Mouse (Mus musculus) midbrain, embryonic 10.5 days (tissue): Measurements from ENCODE around the gene Kctd18. TPM values are rescaled to one million over a fixed set of nuclear protein-coding genes. Genes with fewer than 3 reads are reported as not detected.

Experiments
- DNase-seq: peaks from one replicate; pipeline ENCODE4 v3.0.0-alpha.2; 2017; ENCODE audit warnings: low spot score
- H3K27ac ChIP-seq: fragments of 300-500 bp; sonication (generic); replicated peaks from 2 replicates; pipeline ENCODE4 v1.5.1; 2016; ENCODE audit warnings: mild to moderate bottlenecking
- H3K27me3 ChIP-seq: fragments of 300-500 bp; sonication (generic); 2 replicates; pipeline ENCODE4 v1.6.1; 2016; ENCODE audit warnings: low read depth, mild to moderate bottlenecking; ENCODE audit not compliant: poor library complexity, severe bottlenecking
- H3K36me3 ChIP-seq: fragments of 300-500 bp; sonication (generic); 2 replicates; pipeline ENCODE4 v1.6.1; 2016; ENCODE audit warnings: mild to moderate bottlenecking, moderate library complexity
- H3K4me1 ChIP-seq: fragments of 300-500 bp; sonication (generic); 2 replicates; pipeline ENCODE4 v1.6.1; 2016
- H3K4me3 ChIP-seq: fragments of 300-500 bp; sonication (generic); 2 replicates; pipeline ENCODE4 v1.5.1; 2016; ENCODE audit warnings: mild to moderate bottlenecking, moderate library complexity
- H3K9me3 ChIP-seq: fragments of 300-500 bp; sonication (generic); replicated peaks from 2 replicates; pipeline ENCODE4 v1.6.1; 2016; ENCODE audit warnings: mild to moderate bottlenecking
- WGBS: fragments of 180-500 bp; shearing (Covaris S2); methylation state at CpG from one replicate; pipeline ENCODE4 v1.1.7; 2016; 5-methylcytosine and 5-hydroxymethylcytosine counted together
- polyA plus RNA-seq: library from polyadenylated mRNA; unstranded; fragments of >200 nt; fragmentation: Nextera tagmentation; extraction: Ambion mirVana; gene quantifications from 2 replicates; pipeline ENCODE4 v1.2.1, GENCODE M21; 2016

Kctd18 gene
- polyA plus RNA-seq, 1 experiment from 2014 or later: 18.8 TPM

DNA sequence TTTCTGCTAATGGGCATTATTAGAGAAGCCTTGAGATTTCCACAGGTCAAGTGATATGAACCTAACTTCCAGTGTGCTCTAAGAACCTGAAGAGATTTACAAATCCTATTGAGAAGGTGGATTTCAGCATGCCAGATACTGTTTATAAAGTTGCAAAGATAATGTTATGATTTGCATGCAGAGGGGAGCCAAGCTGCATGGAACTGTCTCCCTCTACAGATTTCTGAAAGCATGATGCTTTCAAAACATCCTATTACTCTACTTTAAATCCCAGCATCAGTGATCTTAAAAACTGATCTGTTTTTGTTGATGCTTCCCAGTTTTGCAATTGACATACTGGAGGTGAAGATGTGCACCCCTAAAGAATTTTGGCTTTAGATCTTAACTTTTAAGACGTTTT lies 84.5 kb downstream of the Kctd18 start:
- Histone ChIP-seq H3K4me3 (no peak overlapping the region), H3K9me3 (no peaks in the 10 kb centered on the region), H3K27ac (no peak overlapping the region), H3K36me3 (0 out of 2 replicates have a peak, but pooled peaks cover 5% of the 10 kb centered on the region), H3K4me1 (peaks cover 8% of the 10 kb centered on the region; the same call in 1 of the 2 replicates), H3K27me3 (no peaks in the 10 kb centered on the region)
- DNase-seq: no peak
- WGBS: 54% methylated on average over 1 of the region's 1 CpGs

DNA sequence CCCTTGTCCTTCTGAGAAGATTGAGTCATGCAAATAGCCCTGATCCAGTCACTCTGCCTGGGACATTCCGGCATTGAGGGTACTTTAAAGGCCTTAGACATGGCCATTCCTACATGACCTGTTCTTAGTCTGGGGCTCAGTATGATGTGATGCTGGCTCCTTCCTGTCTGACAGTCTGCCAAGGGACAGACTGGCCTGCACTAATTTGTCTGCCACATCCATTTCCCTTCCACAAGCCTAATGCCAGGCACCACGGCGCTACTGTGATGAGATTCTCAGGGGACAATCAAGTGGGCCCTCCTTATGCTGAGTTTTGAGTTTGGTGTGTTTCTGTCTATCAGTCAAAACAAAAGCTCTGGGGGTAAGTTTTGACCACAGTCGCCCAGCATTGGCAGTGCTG lies 100.2 kb downstream of the Kctd18 start:
- DNase-seq: no peak
- no peak overlapping the region for H3K4me3 ChIP-seq
- H3K9me3 ChIP-seq: no peaks in the 10 kb centered on the region
- no peak overlapping the region for H3K27ac ChIP-seq
- no peaks in the 10 kb centered on the region for H3K27me3 ChIP-seq
- no peaks in the 10 kb centered on the region for H3K4me1 ChIP-seq
- no peaks in the 10 kb centered on the region for H3K36me3 ChIP-seq
- 93% methylated on average over 4 of the region's 4 CpGs for WGBS

DNA sequence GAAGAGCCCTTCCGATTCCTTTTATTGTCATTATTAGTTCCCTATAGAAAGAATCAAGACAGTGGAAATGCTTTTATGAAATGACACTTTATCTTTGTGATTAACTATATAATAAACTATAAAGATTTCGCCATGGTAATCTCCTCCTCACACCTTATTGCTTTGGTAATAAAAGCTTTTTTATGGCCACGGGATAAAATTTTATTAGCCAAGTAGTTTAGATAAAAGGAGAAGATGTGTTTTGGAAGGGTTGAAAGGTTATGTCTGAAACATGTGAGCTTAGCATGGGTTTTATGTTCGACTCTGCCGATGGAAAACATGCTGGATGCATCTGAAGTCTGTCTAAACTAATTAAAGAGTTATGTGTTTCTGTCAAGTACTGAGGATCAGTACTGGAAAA lies 101.4 kb downstream of the Kctd18 start:
- H3K9me3 ChIP-seq: no peaks in the 10 kb centered on the region
- no peaks in the 10 kb centered on the region for H3K4me1 ChIP-seq
- no peak overlapping the region for H3K27ac ChIP-seq
- no peak for DNase-seq
- H3K36me3 ChIP-seq: no peaks in the 10 kb centered on the region
- H3K27me3 ChIP-seq: no peaks in the 10 kb centered on the region
- H3K4me3 ChIP-seq: no peak overlapping the region
- WGBS: 94% methylated on average over 5 of the region's 5 CpGs

DNA sequence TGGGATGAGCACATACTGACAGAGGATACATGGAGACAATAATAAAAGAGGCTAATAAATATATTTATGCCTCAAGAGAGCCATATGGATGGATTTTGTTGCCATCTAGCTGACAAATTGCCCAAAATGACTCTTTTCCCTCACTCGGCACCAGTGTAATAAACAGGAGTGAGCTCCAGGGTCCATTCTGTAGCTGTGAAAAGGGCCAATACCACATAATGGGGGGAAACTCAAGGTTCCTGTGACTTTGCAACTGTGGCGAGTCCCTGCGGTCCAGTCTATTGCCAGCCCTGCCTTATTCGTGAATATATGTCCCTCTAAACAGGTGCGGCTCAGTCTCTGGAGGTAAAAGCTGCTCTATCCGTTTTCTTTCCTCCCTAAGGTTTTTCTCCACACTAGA lies 107.2 kb downstream of the Kctd18 start:
- Histone ChIP-seq H3K4me1 (no peaks in the 10 kb centered on the region), H3K27ac (no peak overlapping the region), H3K9me3 (no peaks in the 10 kb centered on the region), H3K36me3 (0 out of 2 replicates have a peak, but pooled peaks cover 3% of the 10 kb centered on the region), H3K4me3 (no peak overlapping the region), H3K27me3 (no peaks in the 10 kb centered on the region)
- DNase-seq: no peak
- 88% methylated on average over 6 of the region's 6 CpGs for WGBS

DNA sequence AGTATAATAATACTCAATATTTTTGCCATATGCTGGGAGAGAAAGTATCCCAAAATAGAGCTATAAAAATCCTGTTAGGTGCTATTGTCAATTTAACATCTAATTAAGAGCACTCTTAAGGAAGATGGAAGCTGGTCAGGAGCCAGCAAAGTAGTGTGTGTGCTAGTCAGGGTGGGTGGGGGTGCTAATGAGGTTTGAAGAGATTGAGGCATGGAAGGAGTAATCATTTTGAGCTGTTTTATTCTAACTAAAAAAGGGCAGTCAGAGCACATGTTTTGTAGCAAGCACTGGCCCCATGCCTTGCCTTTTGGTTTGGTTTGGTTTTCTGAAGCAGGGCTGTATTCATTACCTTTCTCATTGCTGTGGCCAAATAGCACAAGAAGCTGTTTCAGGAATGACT lies 112.4 kb downstream of the Kctd18 start:
- 0 out of 2 replicates have a peak, but pooled peaks cover 3% of the 10 kb centered on the region for H3K36me3 ChIP-seq
- DNase-seq: no peak
- H3K27me3 ChIP-seq: no peaks in the 10 kb centered on the region
- no peak overlapping the region for H3K4me3 ChIP-seq
- no peak overlapping the region for H3K27ac ChIP-seq
- no peaks in the 10 kb centered on the region for H3K9me3 ChIP-seq
- no peaks in the 10 kb centered on the region for H3K4me1 ChIP-seq

- H3K4me3 ChIP-seq: no peak overlapping the region
Measured at GRCm38 (mm10) chr1:57905912-57906311, 112.8 kb downstream of the Kctd18 start.

More at GRCm38 (mm10) chr1:57905912-57906311, 112.8 kb downstream of the Kctd18 start:
- 90% methylated on average over 3 of the region's 3 CpGs for WGBS
- Histone ChIP-seq H3K27ac (no peak overlapping the region), H3K9me3 (no peaks in the 10 kb centered on the region), H3K27me3 (no peaks in the 10 kb centered on the region), H3K4me1 (no peaks in the 10 kb centered on the region), H3K36me3 (0 out of 2 replicates have a peak, but pooled peaks cover 3% of the 10 kb centered on the region)
- DNase-seq: no peak

Other genes with a start within 250 kb of the Kctd18 start
- gene Spats2l, start 244.8 kb downstream of the Kctd18 start, polyA plus RNA-seq: 22.4 and 28.4 TPM in 2 replicates
- 21.9 and 22.9 TPM in 2 replicates for gene Sgo2a, start 23.0 kb downstream of the Kctd18 start, polyA plus RNA-seq
- 0.02 and 0.07 TPM in 2 replicates for gene Aox1, start 11.0 kb upstream of the Kctd18 start, polyA plus RNA-seq
- 0.12 and 0.24 TPM in 2 replicates for gene Aox3, start 94.2 kb upstream of the Kctd18 start, polyA plus RNA-seq
- 0.11 TPM in 1 of 2 replicates, not detected in the other for gene Aox4, start 191.4 kb upstream of the Kctd18 start, polyA plus RNA-seq